Mouse (Mus musculus): Measurements from ENCODE around the gene Olfr913.

Olfr913 gene

DNA sequence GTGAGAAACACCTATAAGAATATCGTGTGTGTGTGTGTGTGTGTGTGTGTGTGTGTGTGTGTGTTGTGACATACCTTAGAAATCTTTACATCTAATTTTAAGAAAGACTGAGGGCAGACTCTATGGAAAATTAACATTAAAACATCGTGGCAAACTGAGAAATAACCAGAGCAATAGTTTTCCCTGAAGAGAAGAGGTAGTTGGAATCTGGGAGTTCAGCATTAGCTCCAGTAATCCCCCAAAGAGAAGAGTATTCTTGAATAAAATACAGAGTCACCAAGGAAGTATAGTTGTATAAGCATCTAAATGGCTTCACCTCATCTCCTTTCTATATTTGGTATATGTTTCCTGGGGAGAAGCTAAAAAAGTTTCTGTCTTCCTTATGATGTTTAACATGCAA, at the start of gene Olfr913:
Gene Olfr913, plus strand, starts transcription at position 301 of the 400 bp plus-strand sequence.
- DNase-seq: no peak

DNA sequence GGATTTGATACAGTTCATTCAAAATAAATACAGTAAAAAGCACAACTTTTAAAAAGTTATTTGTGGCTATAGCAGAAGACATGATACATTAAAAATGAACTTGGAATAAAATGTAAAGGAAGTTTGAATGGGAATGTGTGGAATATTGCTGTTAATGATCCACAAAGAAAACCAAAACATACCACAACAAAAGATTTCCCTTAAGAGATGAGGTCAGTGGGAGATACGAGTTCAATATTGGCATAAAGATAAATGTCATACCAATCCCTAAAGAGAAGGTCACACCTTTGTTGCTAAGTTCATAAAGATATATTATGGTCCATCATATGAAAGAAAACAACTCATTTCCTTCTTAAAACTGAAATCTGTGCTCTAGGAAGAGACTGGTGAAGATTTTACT, 12.7 kb upstream of the Olfr913 start, which contains the start of gene Olfr912:
Gene Olfr912, plus strand, starts transcription at position 301 of the 400 bp plus-strand sequence.
- no peak for DNase-seq

DNA sequence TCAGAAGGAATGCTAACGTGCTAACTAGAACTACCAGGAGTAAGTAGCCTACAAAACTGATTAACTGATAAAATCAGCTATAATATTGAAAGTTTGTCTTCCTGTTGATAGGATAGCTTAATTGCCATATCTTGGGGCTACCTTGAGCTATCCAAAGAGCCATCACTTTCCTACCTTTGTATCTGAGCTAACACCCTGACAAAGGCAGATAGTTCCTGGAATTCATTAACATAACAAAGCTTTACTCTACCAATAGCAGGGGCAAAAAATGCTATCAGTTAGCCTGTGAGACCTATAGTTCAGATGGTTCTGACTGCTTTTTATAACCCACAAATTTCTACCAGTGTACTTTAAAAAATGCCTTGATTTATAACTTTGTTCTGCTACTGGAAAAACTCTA, 1.5 kb upstream of the Olfr913 start:
- no peak for DNase-seq

DNA sequence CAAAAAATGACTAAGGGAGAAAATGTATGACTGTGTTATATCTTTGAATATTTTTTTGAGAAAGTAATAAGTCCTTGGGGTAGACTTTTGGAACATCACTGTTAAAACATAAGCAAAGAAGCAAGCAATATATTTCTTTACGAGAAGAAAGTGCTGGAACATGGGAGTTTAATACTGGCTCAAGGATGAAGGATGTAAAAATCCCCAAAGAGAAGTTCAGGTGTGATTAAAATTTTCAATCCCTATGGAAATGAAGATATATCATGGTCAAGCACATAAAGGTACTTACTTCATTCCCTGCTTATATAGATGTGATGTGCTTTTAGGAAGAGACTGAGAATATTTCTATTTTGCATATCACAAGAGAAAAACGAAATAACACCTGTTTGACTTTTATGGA, 12.2 kb downstream of the Olfr913 start, which contains the start of gene Olfr914:
Gene Olfr914, plus strand, starts transcription at position 301 of the 400 bp plus-strand sequence.
- no peak for DNase-seq

DNA sequence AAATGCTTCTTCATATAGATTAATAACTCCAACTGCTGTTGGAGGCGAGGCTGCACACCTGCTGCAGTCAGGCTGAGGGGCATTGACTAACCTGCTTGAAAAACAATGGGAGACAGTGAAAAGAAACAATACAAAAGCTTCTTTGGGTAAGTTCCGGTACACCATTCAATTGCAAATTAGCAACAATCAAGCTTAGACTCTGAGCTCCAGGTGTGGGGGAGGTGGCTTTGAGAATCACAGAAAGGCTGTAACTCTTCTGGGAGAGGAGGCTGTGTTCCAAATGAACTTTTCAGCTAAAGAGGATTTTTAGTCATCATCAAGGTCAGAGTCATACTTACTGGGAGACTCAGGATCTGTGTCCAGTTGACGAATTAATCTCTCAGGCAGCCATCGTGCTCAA, 39.8 kb downstream of the Olfr913 start:
- no peak for DNase-seq

All from cerebellum, adult 11-12 months (tissue).